Mouse (Mus musculus): ENCODE measurements around the gene Thumpd2.

Thumpd2 gene

GRCm38 (mm10) chr17:81031830-81032442 lies 32.9 kb downstream of the Thumpd2 start:
- DNase-seq: no peak

DNA sequence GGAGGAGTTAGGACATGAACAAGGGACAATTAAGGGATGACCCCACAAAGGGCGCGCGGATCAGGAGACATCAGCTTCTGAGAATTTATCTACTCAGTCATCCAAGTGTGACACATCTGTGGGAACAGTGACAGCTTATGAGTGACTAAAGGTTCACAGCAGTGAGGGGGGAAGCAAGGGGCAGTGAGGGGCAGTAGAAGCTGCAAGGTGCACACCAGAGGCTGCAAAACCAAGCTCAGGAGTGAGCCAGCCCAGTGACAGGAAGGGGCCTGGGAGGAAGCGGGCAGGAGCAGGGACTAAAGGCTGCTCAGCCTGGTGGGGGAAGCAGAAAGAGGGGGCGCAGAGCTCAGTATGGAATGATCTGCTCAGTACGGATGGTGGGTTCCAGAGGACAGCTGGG lies 37.6 kb downstream of the Thumpd2 start:
- DNase-seq: no peak

- no peak for DNase-seq
These were observed 47.8 kb downstream of the Thumpd2 start for GRCm38 (mm10) chr17:81017132-81017531.

DNA sequence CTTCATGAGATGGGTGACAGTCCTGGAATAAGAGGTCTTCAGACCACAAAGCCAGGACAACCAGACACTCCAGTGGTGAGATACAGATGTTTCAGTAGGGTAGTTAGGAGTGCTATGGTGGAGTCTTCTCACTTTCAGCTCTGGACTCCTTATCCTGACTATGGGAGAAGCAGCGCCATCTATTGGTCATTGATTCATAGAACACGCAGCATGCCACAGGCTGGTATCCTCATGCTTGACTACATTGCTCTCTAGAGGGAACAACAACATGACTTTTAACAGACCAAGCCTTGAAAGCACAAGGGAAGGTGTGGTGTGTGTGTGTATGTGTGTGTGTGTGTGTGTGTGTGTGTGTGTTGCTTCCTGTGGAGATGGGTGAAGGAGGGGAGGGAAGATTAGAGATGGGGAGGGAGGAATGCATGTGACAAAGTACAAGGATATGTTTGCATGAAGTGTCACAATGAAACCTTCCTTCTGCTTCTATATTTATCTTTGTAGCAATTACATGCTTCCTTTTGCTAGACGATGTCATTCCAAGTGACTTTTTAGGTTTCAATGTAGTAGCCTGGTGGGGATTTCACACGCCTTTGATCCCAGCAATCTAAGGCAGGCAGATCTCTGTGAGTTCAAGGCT lies 49.0 kb downstream of the Thumpd2 start:
- DNase-seq: peak; percentile 45

GRCm38 (mm10) chr17:81010844-81011685 lies 53.8 kb downstream of the Thumpd2 start:
- no peak for DNase-seq

DNA sequence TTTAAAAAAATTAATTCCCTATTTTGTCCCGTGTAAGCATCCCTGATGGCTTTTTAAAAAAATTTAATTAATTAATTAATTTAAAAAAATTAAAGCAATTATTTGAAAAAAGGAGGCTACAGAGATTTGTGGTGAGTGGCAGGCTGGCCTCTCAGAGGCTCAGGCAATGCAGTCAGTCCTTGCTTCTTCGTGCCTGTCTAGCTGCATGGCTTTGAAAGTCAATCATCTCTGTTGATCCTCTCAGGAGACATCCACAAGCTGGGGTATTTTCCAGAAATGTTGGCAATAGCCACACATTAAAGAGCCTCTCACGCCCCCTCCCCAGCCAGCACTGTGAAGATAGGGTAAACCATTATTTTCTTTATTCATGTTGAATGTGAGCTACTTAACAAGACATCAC lies 54.7 kb downstream of the Thumpd2 start:
- no peak for DNase-seq

- DNase-seq: no peak
These were observed 55.8 kb downstream of the Thumpd2 start for GRCm38 (mm10) chr17:81009112-81009511.

DNA sequence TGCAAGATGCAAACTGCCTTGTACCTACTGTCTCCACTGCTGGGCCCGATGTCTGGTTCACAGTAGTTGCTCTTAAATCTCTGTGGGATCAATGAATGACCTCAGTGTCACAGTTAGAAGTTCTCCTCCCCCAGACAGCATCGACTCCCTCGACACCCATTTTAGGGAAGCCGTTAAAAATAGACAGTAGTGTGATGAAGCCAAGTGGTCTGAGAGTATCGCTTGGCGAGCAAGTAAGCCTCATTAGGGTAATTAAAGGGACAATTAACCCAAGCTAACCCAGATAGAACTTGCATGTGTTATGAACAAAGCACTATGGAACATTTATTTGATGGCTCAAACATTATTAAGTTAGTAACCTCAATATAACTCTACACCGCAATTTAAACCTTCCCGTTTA lies 59.6 kb downstream of the Thumpd2 start:
- no peak for DNase-seq

GRCm38 (mm10) chr17:81004454-81004853 lies 60.4 kb downstream of the Thumpd2 start:
- no peak for DNase-seq

DNA sequence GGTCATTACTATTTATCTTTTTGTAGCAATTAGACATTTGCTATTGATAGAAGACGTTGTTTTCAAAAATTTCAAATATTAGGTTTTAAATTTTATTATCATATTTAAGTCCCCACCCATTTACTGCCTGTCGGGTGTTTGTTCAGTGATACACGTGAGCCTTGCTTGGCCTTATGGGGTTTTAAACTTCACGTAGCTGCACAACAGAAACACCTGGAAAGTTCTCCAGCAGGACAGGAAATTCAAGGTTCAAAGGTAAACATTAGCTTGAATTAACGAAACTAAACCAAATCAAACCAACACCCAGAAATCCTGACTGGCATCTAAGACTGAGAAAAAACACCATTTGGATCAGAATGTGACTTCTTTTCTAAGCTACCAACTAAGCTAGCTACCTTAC lies 62.8 kb downstream of the Thumpd2 start:
- no peak for DNase-seq

GRCm38 (mm10) chr17:81001647-81002046 lies 63.2 kb downstream of the Thumpd2 start:
- DNase-seq: no peak

- no peak for DNase-seq
These were observed 63.9 kb downstream of the Thumpd2 start for GRCm38 (mm10) chr17:81001010-81001409.

GRCm38 (mm10) chr17:80998958-80999357 lies 65.9 kb downstream of the Thumpd2 start:
- DNase-seq: no peak

DNA sequence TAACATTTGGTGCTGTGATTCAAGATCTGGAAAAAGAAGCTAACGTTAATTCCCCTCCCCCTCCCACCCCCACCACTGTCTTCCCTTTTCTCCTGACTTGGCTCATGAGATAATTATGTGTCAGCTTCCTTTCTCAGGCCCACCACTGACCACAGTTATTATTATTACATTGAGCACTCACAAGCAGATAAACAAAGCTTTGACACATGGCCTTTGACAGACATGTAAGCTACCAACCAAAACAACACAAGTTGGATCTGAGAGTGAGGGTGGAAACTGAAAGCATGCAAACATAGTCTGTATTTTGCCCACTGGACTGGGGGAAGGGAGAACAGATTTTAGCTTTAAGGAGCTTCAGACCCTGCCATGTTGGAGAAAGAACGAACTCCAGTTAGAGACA lies 67.7 kb downstream of the Thumpd2 start:
- no peak for DNase-seq

GRCm38 (mm10) chr17:80991535-80992127 lies 73.3 kb downstream of the Thumpd2 start:
- no peak for DNase-seq

DNA sequence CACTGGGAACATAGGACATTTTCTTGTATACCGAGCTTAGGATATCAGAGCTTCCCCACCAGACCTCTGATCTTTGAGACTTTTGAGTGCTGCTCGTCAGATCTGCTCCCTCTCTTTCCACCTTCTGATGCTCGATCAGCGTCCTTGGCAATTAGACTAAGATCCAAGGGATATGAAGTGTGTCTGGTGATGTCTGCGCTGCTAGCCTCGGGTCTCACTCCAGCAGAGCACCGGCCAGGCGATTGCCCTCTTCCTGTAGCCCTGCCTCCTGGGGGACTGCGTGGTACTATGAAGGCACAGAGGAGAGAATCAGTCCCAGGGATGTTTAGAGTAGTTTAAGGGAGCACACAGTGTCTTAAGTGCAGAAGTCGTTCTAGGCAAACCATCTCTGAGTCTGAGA lies 81.9 kb downstream of the Thumpd2 start:
- no peak for DNase-seq

- peak; percentile 30 for DNase-seq
These were observed 82.5 kb downstream of the Thumpd2 start for GRCm38 (mm10) chr17:80982412-80982787.

DNA sequence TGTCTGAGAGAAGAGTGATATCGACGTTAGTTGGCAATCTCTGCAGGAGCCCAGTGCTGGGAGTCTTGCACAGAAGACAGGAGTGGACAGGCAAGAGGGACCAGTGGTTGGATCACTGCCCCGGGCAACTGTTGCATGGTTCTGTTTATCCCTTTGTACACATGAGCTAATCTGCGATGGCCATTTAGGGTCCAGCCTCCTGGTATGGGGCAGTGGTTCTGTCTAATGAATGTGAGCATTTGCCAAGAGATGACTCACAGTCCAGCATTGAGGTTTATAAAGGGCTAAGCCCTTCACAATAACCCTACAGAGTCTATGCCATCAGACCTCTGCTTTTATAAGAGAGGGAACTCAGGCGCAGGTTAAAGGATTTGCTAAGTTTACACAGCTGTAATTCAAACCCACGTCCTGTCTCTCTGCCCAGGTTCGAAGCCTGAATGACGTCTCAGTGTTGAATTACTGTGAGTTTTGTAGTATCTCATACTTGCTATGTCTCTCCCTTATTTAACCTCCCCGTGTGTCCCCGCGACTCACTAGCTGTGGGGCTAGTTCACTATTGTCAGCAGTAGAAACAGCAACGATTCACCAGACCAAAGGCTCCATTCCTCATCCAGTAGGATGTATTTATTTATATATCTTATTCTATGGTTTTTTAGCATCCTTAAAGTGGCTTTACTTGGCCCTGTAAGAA lies 83.0 kb downstream of the Thumpd2 start:
- DNase-seq: no peak

- no peak for DNase-seq
These were observed 84.8 kb downstream of the Thumpd2 start for GRCm38 (mm10) chr17:80980096-80980495.

GRCm38 (mm10) chr17:80977245-80977644 lies 87.6 kb downstream of the Thumpd2 start:
- no peak for DNase-seq

Measured in thymus, postnatal 14 days (tissue).